Mouse (Mus musculus) mouse trophoblast stem cell (cell line): ENCODE results near the gene 4930550C14Rik.

Source experiments
- in situ Hi-C, 2 experiments: fragments of 300-500 bp; cut with MseI, MboI; formaldehyde crosslinking; loops; 2 replicates in 1 of 2; 3 replicates in 1 of 2; pipeline ENCODE4 v1.15.1; 2025

4930550C14Rik gene

DNA sequence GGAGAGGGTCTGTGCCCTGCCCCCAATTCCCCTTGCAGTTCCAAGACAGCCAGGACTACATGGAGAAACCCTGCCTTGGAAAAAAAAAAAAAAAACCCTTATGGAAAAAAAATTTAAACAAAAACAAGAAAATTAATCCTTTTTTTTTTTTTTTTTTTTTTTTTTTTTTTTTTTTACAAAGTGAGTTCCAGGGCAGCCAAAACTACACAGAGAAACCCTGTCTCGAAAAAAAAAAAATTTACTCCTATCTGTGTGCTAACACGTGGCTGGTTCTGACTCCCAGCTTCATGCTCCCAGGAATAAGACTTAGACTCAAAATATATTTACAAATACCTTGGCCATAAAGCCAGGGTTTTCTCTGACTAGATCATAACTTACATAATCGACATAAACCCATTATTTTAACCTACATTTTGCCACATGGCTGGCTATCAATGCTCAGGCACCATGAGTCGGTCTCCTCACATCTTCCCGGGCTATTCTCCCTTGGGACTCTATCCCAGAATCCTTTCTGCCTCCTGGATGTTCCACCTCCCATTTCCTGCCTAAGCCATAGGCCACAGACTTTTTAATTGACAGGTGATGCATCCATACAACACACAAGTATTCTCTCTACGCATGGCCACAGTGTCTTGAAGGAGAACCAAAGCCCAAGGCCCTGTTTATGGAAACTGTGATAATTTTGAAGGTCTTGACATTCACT, 2.1 kb downstream of the 4930550C14Rik start:
- in situ Hi-C loops, result no loop called here

GRCm38 (mm10) chr9:53404753-53405722, 2.9 kb downstream of the 4930550C14Rik start:
- in situ Hi-C loops, result no loop called here

DNA sequence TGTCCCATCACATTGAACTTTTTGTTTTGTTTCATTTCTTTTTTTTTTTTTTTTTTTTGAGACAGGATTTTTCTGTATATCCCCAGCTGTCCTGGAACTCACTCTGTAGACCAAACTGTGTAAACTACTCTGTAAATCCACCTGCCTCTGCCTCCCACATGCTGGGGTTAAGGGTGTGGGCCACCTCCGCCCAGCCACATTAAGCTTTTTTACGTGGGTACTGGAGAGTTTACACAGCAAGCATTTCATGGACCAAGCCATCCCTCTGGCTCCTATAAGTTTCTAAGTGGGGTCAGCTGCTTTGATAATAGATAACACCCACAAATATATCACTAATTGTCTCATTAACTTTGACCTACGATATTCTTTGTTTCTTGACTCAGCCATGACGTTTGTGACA, 6.4 kb downstream of the 4930550C14Rik start:
- in situ Hi-C loops, result no loop called here

- in situ Hi-C loops, result no loop called here
Measured at GRCm38 (mm10) chr9:53408953-53409361, 6.8 kb downstream of the 4930550C14Rik start.

DNA sequence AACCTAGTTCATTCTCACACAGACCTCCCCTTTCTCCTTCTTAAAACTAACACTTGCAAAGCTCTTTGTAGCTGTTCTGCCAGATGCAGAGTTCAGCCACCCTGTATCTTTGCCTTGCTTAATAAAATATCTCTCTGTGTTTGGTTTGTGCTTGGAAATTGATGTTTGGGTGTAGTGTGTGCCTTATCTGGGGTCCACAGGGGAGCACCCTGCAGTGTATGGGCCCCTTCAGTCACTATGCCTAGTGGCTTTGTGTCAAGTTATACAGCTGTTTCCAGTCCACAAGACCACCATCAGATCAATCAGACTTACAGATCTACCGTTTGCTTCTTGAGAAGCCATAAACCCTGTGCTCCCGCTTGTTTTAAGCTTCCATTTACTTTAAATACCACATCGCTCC, 7.3 kb downstream of the 4930550C14Rik start:
- in situ Hi-C loops, result no loop called here

DNA sequence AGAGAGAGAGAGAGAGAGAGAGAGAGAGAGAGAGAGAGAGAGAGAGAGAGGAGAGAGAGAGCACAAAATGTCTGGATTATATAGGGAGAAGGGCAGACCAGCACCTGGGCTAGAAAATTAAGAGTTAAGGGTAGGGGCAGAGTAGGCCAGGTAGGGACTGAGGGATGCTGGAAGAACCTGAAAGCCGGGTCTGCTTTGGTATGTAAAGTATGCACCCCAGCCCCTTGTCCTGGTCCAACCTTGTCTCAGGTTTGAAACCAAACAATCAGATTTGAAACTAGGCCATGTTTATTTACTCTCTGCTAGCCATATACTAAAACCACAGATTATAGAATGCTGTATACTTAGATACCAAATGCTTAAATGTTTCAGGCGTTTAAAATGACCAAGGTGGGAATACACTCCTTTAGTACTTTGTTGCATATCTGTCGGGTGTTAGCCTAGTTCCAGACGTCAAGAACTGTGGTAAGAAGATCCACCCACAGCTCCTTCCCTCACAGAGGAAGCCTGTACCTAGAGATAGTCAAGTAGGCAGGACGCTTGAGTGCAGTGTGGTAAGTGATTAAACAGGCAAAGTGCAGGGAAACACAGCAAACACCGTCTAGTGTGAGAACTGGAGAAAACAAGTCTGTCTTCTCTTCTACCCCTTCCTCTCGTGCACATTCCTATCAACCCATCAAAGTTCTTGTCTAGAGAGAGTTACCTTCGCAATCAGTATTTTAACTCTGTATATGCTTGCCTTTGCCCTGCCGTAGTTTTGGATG, 20.2 kb downstream of the 4930550C14Rik start:
- in situ Hi-C loops, result no loop called here

- in situ Hi-C loops, result no loop called here
Measured at GRCm38 (mm10) chr9:53426726-53427125, 24.6 kb downstream of the 4930550C14Rik start.

DNA sequence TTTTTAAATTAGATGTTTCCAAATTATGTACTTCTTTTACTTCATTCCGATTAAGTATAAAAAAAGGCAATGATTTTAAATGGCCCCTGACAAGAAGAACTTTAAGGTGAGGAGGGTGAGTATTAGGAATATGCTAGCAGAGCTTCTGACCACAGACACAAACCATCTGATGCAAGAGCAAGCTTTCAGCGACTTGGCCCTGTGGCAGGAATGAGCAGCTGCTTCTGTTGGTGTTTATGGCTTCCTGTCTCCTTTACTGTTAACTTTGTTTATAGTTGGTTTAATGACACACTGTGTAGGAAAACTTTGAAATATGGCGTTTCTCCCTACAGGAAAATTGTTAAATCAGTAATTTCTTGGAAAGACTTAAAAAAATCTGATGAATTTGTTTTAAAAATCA, 25.5 kb downstream of the 4930550C14Rik start:
- in situ Hi-C loops, result no loop called here

- in situ Hi-C loops, result no loop called here
Measured at GRCm38 (mm10) chr9:53435830-53436570, 33.9 kb downstream of the 4930550C14Rik start.

DNA sequence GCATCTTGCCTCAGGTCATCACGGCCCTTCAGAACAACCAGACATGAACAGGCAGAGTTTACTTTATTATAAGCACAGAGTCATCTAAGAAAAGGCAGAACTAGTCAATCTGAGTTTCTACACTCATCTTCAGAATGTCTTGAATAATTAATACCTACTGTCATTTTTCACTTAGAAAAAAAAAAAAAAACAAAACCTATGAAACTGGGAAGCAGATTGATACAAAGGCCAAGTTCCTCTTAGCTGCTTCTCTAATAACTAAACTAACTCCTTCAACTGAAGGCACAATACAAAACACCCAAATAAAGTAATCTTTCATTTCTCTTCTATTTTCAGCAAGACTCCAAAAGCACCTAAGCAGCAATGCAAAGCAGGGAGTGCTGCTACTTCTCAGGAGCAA, 48.5 kb downstream of the 4930550C14Rik start:
- in situ Hi-C loops, result no loop called here

DNA sequence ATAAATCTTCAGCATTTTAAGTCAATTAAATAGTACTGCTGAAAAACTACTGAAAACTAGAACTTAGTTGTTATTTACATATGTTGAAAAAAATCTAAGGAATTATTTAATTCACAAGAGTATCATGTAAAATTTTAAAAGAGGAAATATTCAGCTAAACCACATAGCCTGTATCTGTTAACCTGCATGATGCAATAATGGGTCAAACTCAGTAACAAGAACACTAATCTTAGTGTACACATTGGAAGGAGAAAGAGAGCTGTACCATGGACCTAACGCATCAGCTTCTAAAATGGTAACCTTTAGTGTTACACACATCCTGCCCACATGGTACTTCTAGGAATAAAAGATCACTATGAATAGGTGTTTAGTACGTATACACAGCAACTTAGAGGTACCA, 49.9 kb downstream of the 4930550C14Rik start:
- in situ Hi-C loops, result no loop called here

- in situ Hi-C loops, result no loop called here
Measured at GRCm38 (mm10) chr9:53472806-53473518, 70.8 kb downstream of the 4930550C14Rik start.
